Mouse (Mus musculus): ENCODE measurements around the gene Taf4. TPM values are rescaled to one million over a fixed set of nuclear protein-coding genes. Genes with fewer than 3 reads are reported as not detected.

Taf4 gene
- polyA plus RNA-seq, 2 experiments = 3.9 to 15.2 TPM

DNA sequence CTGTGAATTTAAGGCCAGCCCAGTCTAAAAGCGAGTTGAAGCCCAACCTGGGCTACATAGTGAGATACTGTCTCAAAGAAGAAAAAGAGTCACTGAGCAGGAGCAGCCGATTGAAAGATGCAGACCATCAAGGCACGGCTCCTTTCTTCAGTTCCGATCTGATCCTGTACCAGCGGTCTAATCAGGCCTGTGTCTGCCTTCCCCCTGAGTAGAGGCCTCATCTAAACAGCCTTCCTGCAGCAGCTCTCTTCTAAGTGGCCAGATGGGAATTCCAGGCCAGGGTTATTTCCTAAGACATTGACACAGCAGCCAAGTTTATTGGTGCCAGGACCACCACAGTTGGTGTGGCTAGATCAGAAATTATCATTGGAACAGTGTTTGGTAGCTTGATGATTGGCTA lies 16.6 kb upstream of the Taf4 start:
- H3K27ac ChIP-seq (replicated peaks; ENCODE audit: low read depth, low read length) = no peak overlapping the region
- no peak overlapping the region for H3K4me3 ChIP-seq (replicated peaks; ENCODE audit: low read length)
- H3K9me3 ChIP-seq (ENCODE audit: control insufficient read depth, low read length) = no peaks in the 10 kb centered on the region
- no peak overlapping the region for H3K9ac ChIP-seq (ENCODE audit: low read depth, low read length, severe bottlenecking)
- no peaks in the 10 kb centered on the region for H3K4me1 ChIP-seq (ENCODE audit: control insufficient read depth, insufficient read depth, low read length)
- TF ChIP-seq POLR2A (IDR thresholded peaks at IDR 0.05; ENCODE audit: borderline replicate concordance, extremely low read depth, insufficient read depth, insufficient read length) = no peak
- no peaks in the 10 kb centered on the region for H3K27me3 ChIP-seq (ENCODE audit: control insufficient read depth, insufficient read depth, low read length)
- WGBS = 89% methylated on average over 5 of the region's 5 CpGs
- H3K4me2 ChIP-seq (replicated peaks; ENCODE audit: low read depth, low read length, severe bottlenecking) = no peak overlapping the region
- DNase-seq (ENCODE audit: low spot score) (no peak), ATAC-seq (ENCODE audit: low FRiP score, low read depth) (no peak)
- H3K36me3 ChIP-seq (ENCODE audit: control insufficient read depth, insufficient read depth, low read length) = no peaks in the 10 kb centered on the region

DNA sequence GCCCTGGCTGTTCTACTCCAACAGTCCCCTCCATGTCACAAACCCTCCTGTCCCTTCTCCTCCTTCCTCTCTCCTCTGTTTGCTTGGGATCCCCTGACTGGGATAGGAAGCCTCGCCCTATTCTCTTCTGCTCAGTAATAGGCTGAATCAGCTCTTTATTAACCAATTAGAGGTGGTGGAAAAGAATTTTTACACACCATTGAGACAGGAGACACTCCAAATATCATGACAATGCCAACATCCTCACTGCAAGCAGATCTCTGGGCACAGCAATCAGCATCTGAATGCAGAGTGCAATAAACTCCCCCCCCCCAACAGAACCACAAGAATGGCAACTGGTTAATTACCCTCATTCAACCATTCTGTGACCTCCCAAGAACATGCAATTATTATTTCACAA lies 12.7 kb upstream of the Taf4 start:
- Histone ChIP-seq H3K4me1 (ENCODE audit: control insufficient read depth, insufficient read depth, low read length) (no peaks in the 10 kb centered on the region), H3K27me3 (ENCODE audit: control insufficient read depth, insufficient read depth, low read length) (no peaks in the 10 kb centered on the region), H3K4me2 (replicated peaks; ENCODE audit: low read depth, low read length, severe bottlenecking) (no peak overlapping the region), H3K9me3 (ENCODE audit: control insufficient read depth, low read length) (no peaks in the 10 kb centered on the region), H3K9ac (ENCODE audit: low read depth, low read length, severe bottlenecking) (no peak overlapping the region), H3K36me3 (ENCODE audit: control insufficient read depth, insufficient read depth, low read length) (no peaks in the 10 kb centered on the region), H3K4me3 (replicated peaks; ENCODE audit: low read length) (no peak overlapping the region), H3K27ac (replicated peaks; ENCODE audit: low read depth, low read length) (no peak overlapping the region)
- ATAC-seq (ENCODE audit: low FRiP score, low read depth) (no peak), DNase-seq (ENCODE audit: low spot score) (no peak)
- 52% methylated on average over 1 of the region's 1 CpGs for WGBS
- TF ChIP-seq POLR2A (IDR thresholded peaks at IDR 0.05; ENCODE audit: borderline replicate concordance, extremely low read depth, insufficient read depth, insufficient read length) = no peak

DNA sequence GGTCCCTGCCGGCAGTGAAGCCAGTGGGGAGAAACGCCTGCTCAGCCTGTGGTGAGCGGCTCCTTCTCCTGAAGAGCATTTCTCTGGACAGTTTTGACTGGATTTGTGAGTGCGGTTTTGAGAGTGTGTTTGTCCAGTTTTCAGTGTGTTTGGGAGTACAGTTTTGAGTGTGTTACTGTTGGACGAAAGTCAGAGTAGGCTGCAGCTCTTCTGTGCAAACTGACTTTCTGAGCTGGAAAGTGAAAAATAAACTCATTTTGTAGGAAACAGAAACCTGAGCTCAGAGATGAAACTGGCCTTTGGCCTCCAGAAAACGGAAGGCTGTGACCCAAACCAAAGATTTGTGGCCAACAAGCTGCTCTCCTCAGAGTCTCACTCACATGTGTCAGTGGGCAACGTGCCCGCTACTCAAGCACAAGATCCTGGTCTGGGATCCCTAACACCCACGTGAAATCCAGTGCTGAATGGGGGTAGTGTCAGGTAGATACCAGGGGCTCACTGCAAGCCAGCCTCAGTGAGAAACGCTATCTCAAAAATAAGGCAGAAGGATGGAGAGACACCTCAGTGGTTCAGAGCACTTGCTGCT lies 10.1 kb upstream of the Taf4 start:
- Histone ChIP-seq H3K4me2 (replicated peaks; ENCODE audit: low read depth, low read length, severe bottlenecking) (no peak overlapping the region), H3K27ac (replicated peaks; ENCODE audit: low read depth, low read length) (no peak overlapping the region), H3K4me1 (ENCODE audit: control insufficient read depth, insufficient read depth, low read length) (no peaks in the 10 kb centered on the region), H3K9me3 (ENCODE audit: control insufficient read depth, low read length) (no peaks in the 10 kb centered on the region), H3K4me3 (replicated peaks; ENCODE audit: low read length) (no peak overlapping the region), H3K36me3 (ENCODE audit: control insufficient read depth, insufficient read depth, low read length) (no peaks in the 10 kb centered on the region), H3K27me3 (ENCODE audit: control insufficient read depth, insufficient read depth, low read length) (no peaks in the 10 kb centered on the region), H3K9ac (ENCODE audit: low read depth, low read length, severe bottlenecking) (no peak overlapping the region)
- no peak for ATAC-seq (ENCODE audit: low FRiP score, low read depth)
- 77% methylated on average over 10 of the region's 10 CpGs for WGBS
- no peak for TF ChIP-seq POLR2A (IDR thresholded peaks at IDR 0.05; ENCODE audit: borderline replicate concordance, extremely low read depth, insufficient read depth, insufficient read length)
- DNase-seq (ENCODE audit: low spot score) = no peak

DNA sequence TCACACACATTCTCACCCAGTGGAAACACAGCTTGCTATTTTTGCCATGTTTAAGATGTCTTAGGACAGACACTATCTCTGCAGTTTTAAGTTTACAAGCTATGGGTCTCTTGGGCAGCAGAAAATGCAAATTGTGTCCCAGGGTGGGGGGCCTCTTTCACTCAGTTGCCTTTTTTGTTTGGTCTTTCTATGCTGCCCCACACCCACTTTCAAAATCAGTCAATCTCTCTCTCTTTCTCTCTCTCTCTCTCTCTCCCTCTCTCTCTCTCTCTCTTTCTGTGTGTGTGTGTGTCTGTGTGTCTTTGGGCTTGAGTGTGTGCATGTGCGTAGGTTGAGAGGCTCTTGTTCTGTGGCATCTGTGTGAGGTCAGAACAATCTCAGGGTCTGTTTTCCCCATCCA lies 9.2 kb upstream of the Taf4 start:
- DNase-seq (ENCODE audit: low spot score) (no peak), ATAC-seq (ENCODE audit: low FRiP score, low read depth) (no peak)
- H3K9ac ChIP-seq (ENCODE audit: low read depth, low read length, severe bottlenecking) = no peak overlapping the region
- H3K27me3 ChIP-seq (ENCODE audit: control insufficient read depth, insufficient read depth, low read length) = no peaks in the 10 kb centered on the region
- H3K9me3 ChIP-seq (ENCODE audit: control insufficient read depth, low read length) = no peaks in the 10 kb centered on the region
- H3K4me1 ChIP-seq (ENCODE audit: control insufficient read depth, insufficient read depth, low read length) = no peaks in the 10 kb centered on the region
- H3K36me3 ChIP-seq (ENCODE audit: control insufficient read depth, insufficient read depth, low read length) = no peaks in the 10 kb centered on the region
- 86% methylated on average over 1 of the region's 1 CpGs for WGBS
- no peak overlapping the region for H3K4me2 ChIP-seq (replicated peaks; ENCODE audit: low read depth, low read length, severe bottlenecking)
- no peak for TF ChIP-seq POLR2A (IDR thresholded peaks at IDR 0.05; ENCODE audit: borderline replicate concordance, extremely low read depth, insufficient read depth, insufficient read length)
- no peak overlapping the region for H3K4me3 ChIP-seq (replicated peaks; ENCODE audit: low read length)
- no peak overlapping the region for H3K27ac ChIP-seq (replicated peaks; ENCODE audit: low read depth, low read length)

DNA sequence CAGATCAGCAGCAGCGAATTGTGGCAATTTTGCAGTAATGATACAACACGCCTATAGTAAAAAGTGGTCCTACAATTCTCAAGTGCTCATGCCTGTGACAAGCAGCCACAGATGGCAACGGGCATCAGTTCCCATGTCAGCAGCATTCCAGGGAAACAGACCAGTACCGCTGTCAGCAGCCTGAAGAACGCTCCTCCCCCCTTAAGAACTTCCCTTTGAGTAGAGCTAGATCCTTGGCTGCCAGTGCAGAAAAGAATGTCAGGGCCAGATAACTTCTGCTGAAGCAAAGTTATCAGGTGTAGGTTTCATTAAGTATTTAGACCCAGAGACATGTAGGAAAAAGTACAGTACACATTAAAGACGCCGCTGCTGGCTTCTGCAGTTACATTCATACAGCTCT lies 8.4 kb upstream of the Taf4 start:
- no peak overlapping the region for H3K9ac ChIP-seq (ENCODE audit: low read depth, low read length, severe bottlenecking)
- TF ChIP-seq POLR2A (IDR thresholded peaks at IDR 0.05; ENCODE audit: borderline replicate concordance, extremely low read depth, insufficient read depth, insufficient read length) = no peak
- H3K36me3 ChIP-seq (ENCODE audit: control insufficient read depth, insufficient read depth, low read length) = no peaks in the 10 kb centered on the region
- ATAC-seq (ENCODE audit: low FRiP score, low read depth) (peak; percentile 39; the same call in 1 of the 2 replicates), DNase-seq (ENCODE audit: low spot score) (peak; percentile 53)
- WGBS = 40% methylated on average over 7 of the region's 7 CpGs
- no peak overlapping the region for H3K4me2 ChIP-seq (replicated peaks; ENCODE audit: low read depth, low read length, severe bottlenecking)
- no peak overlapping the region for H3K27ac ChIP-seq (replicated peaks; ENCODE audit: low read depth, low read length)
- H3K9me3 ChIP-seq (ENCODE audit: control insufficient read depth, low read length) = no peaks in the 10 kb centered on the region
- H3K4me1 ChIP-seq (ENCODE audit: control insufficient read depth, insufficient read depth, low read length) = peaks cover 3% of the 10 kb centered on the region; the same call in 1 of the 2 replicates
- H3K4me3 ChIP-seq (replicated peaks; ENCODE audit: low read length) = no peak overlapping the region
- H3K27me3 ChIP-seq (ENCODE audit: control insufficient read depth, insufficient read depth, low read length) = no peaks in the 10 kb centered on the region

DNA sequence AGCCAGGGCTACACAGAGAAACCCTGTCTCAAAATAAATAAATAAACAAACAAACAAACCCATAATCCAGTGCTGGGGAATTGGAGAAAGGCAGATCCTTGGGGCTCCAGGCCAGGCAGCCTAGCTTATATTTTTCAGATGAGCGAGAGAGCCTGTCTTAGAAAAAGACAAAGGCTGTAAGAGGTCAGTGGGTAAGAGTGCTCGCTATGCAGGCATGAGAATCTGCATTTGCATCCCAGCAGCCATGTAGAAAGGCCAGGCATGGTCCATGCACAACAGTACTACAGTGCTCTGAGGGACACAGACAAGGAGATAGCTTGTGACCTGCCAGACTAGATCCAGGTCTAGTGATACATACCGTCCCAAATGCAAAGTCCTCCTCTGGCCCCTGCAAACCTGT lies 6.3 kb upstream of the Taf4 start:
- Histone ChIP-seq H3K27me3 (ENCODE audit: control insufficient read depth, insufficient read depth, low read length) (no peaks in the 10 kb centered on the region), H3K4me1 (ENCODE audit: control insufficient read depth, insufficient read depth, low read length) (peaks cover 7% of the 10 kb centered on the region), H3K9ac (ENCODE audit: low read depth, low read length, severe bottlenecking) (no peak overlapping the region), H3K4me2 (replicated peaks; ENCODE audit: low read depth, low read length, severe bottlenecking) (no peak overlapping the region), H3K4me3 (replicated peaks; ENCODE audit: low read length) (no peak overlapping the region), H3K27ac (replicated peaks; ENCODE audit: low read depth, low read length) (no peak overlapping the region), H3K36me3 (ENCODE audit: control insufficient read depth, insufficient read depth, low read length) (no peaks in the 10 kb centered on the region), H3K9me3 (ENCODE audit: control insufficient read depth, low read length) (no peaks in the 10 kb centered on the region)
- WGBS = 86% methylated on average over 3 of the region's 3 CpGs
- TF ChIP-seq POLR2A (IDR thresholded peaks at IDR 0.05; ENCODE audit: borderline replicate concordance, extremely low read depth, insufficient read depth, insufficient read length) = no peak
- DNase-seq (ENCODE audit: low spot score) (no peak), ATAC-seq (ENCODE audit: low FRiP score, low read depth) (no peak)
